8 mouse cellular contexts compared by ENCODE assay signal in genomic region chr6:56798152-56798465, GRCm38 (mm10). TPM values are rescaled to one million over a fixed set of nuclear protein-coding genes. Genes with fewer than 3 reads are reported as not detected.
A peak's percentile ranks its signal among the peaks of the same experiment; 100 is the strongest.
DNase-seq lines count a peak whose midpoint lies in the region; ATAC-seq and TF ChIP-seq lines count a peak whose summit lies in the region.

No protein-coding gene starts in this region.

- intact Hi-C loops in left cerebral cortex, postnatal 10 days (cut with DNase I): no loop called here

- peaks cover 8% of the 10 kb centered on the region for H3K4me1 ChIP-seq in liver, adult 2 months (ENCODE audit: control insufficient read depth, insufficient read depth, low read length)
- peaks cover 19% of the 10 kb centered on the region; the same call in 1 of the 2 replicates for H3K4me1 ChIP-seq in brown adipose tissue, adult 24 weeks (ENCODE audit: control insufficient read depth, insufficient read depth, insufficient read length, low read length)
- peaks cover 9% of the 10 kb centered on the region; the same call in 1 of the 2 replicates for H3K4me1 ChIP-seq in hindbrain, postnatal 0 days (ENCODE audit: insufficient read depth, low read length)
- peaks cover 6% of the 10 kb centered on the region for H3K4me1 ChIP-seq in midbrain, postnatal 0 days (ENCODE audit: insufficient read depth, low read length)

- DNase-seq in liver, adult 2 months (ENCODE audit: extremely low read depth, low read depth, low spot score): peak; percentile 47
- no peak for DNase-seq in liver
- DNase-seq in hindbrain, postnatal 0 days (ENCODE audit: low spot score): peak; percentile 18
- no peak for DNase-seq in midbrain, postnatal 0 days (ENCODE audit: low spot score)
- DNase-seq in spleen, postnatal 4 days (ENCODE audit: low spot score in 2 of 2): no peak
- no peak for DNase-seq in cerebellum, postnatal 25 days
- no peak for DNase-seq in left cerebral cortex, postnatal 10 days (ENCODE audit: extremely low spot score in 1 of 2, low spot score in 2 of 2)

- TF ChIP-seq CTCF in liver, adult 2 months (IDR thresholded peaks at IDR 0.05; ENCODE audit: low read depth, low read length): no peak
- TF ChIP-seq CTCF in hindbrain, postnatal 0 days (IDR thresholded peaks at IDR 0.05; ENCODE audit: low read depth): no peak
- TF ChIP-seq CTCF in midbrain, postnatal 0 days (IDR thresholded peaks at IDR 0.05): no peak

- H3K9me3 ChIP-seq in hindbrain, postnatal 0 days (ENCODE audit: low read length): no peaks in the 10 kb centered on the region
- no peaks in the 10 kb centered on the region for H3K9me3 ChIP-seq in midbrain, postnatal 0 days (ENCODE audit: low read length)

- no peak for TF ChIP-seq POLR2A in liver, adult 2 months (IDR thresholded peaks at IDR 0.05; ENCODE audit: extremely low read depth, insufficient read depth, low read length)

- H3K27me3 ChIP-seq in liver, adult 2 months (ENCODE audit: control insufficient read depth, insufficient read depth, low read length): no peaks in the 10 kb centered on the region
- no peaks in the 10 kb centered on the region for H3K27me3 ChIP-seq in hindbrain, postnatal 0 days (ENCODE audit: insufficient read depth, low read length)
- H3K27me3 ChIP-seq in midbrain, postnatal 0 days (ENCODE audit: insufficient read depth, low read length): no peaks in the 10 kb centered on the region

- peak overlapping the region; percentile 90 for H3K9ac ChIP-seq in liver, adult 2 months (ENCODE audit: low read depth, low read length)
- peak overlapping the region; percentile 94 for H3K9ac ChIP-seq in hindbrain, postnatal 0 days (replicated peaks; ENCODE audit: low read length)
- peak overlapping the region; percentile 97 for H3K9ac ChIP-seq in midbrain, postnatal 0 days (replicated peaks; ENCODE audit: low read length, poor library complexity, severe bottlenecking)

- no peaks in the 10 kb centered on the region for H3K36me3 ChIP-seq in liver, adult 2 months (ENCODE audit: control insufficient read depth, insufficient read depth, low read length)
- no peaks in the 10 kb centered on the region for H3K36me3 ChIP-seq in hindbrain, postnatal 0 days (ENCODE audit: insufficient read depth, low read length)
- H3K36me3 ChIP-seq in midbrain, postnatal 0 days (ENCODE audit: insufficient read depth, low read length): no peaks in the 10 kb centered on the region

- H3K27ac ChIP-seq in liver, adult 2 months (replicated peaks; ENCODE audit: insufficient read depth, low read depth, low read length): peak overlapping the region; percentile 93
- H3K27ac ChIP-seq in brown adipose tissue, adult 24 weeks (replicated peaks; ENCODE audit: low read depth, low read length): peak overlapping the region; percentile 92
- H3K27ac ChIP-seq in hindbrain, postnatal 0 days: peak overlapping the region; percentile 100
- H3K27ac ChIP-seq in midbrain, postnatal 0 days (ENCODE audit: low read depth, low read length): peak overlapping the region; percentile 100

- H3K4me2 ChIP-seq in hindbrain, postnatal 0 days (ENCODE audit: low read depth, low read length): peak overlapping the region; percentile 89
- peak overlapping the region; percentile 86 for H3K4me2 ChIP-seq in midbrain, postnatal 0 days (ENCODE audit: low read depth, low read length, poor library complexity, severe bottlenecking)

- 2% methylated on average over 8 of the region's 8 CpGs for WGBS in liver, adult 2 months
- WGBS in hindbrain, postnatal 0 days: 16% methylated on average over 8 of the region's 8 CpGs
- 17% methylated on average over 8 of the region's 8 CpGs for WGBS in midbrain, postnatal 0 days

- H3K4me3 ChIP-seq in liver, adult 2 months (ENCODE audit: insufficient read depth, low read depth, low read length): peak overlapping the region; percentile 93
- peak overlapping the region; percentile 96 for H3K4me3 ChIP-seq in brown adipose tissue, adult 24 weeks (ENCODE audit: insufficient read depth, low read depth, low read length)
- H3K4me3 ChIP-seq in hindbrain, postnatal 0 days (ENCODE audit: low read length): peak overlapping the region; percentile 89
- H3K4me3 ChIP-seq in midbrain, postnatal 0 days (ENCODE audit: low read depth, low read length): peak overlapping the region; percentile 92

- no peak for ATAC-seq in hindbrain, postnatal 0 days
- ATAC-seq in midbrain, postnatal 0 days (ENCODE audit: low FRiP score): no peak

- H3K79me2 ChIP-seq in liver, adult 2 months (ENCODE audit: control insufficient read depth, insufficient read depth, low read length): peaks cover 20% of the 10 kb centered on the region; the same call in 1 of the 2 replicates

RNA-seq across cellular contexts. Expression of gene Kbtbd2, which starts 0.5 kb away (rescaled TPM):
- 16.1 and 20.8 TPM in 2 replicates for total RNA-seq in liver, adult 2 months (2014; rRNA removed)
- polyA plus RNA-seq in liver, adult 2 months (2012; rRNA removed): 4.4 and 5.0 TPM in 2 replicates
- 15.4 and 16.1 TPM in 2 replicates for polyA plus RNA-seq in brown adipose tissue, adult 24 weeks (2012; ENCODE audit: insufficient read depth, insufficient read length, missing spikeins)
- total RNA-seq in hindbrain, postnatal 0 days (2014; rRNA removed): 36.0 and 46.2 TPM in 2 replicates
- polyA plus RNA-seq in hindbrain, postnatal 0 days (2015; fragmentation: Nextera tagmentation; extraction: Ambion mirVana): 18.2 and 19.7 TPM in 2 replicates
- 36.9 and 50.1 TPM in 2 replicates for total RNA-seq in midbrain, postnatal 0 days (2014; rRNA removed)
- polyA plus RNA-seq in midbrain, postnatal 0 days (2015; fragmentation: Nextera tagmentation; extraction: Ambion mirVana): 15.9 and 18.4 TPM in 2 replicates
- 10 to 100 TPM; 42.2 to 44.8 TPM for total RNA-seq in left cerebral cortex, postnatal 10 days (2021)

RNA-seq across cellular contexts. Expression of gene Fkbp9, which starts 33.8 kb away (rescaled TPM):
- total RNA-seq in liver, adult 2 months (2014; rRNA removed): 32.2 and 35.7 TPM in 2 replicates
- 12.4 and 12.6 TPM in 2 replicates for polyA plus RNA-seq in liver, adult 2 months (2012; rRNA removed)
- 44.6 and 50.2 TPM in 2 replicates for polyA plus RNA-seq in brown adipose tissue, adult 24 weeks (2012; ENCODE audit: insufficient read depth, insufficient read length, missing spikeins)
- total RNA-seq in hindbrain, postnatal 0 days (2014; rRNA removed): 47.4 and 54.8 TPM in 2 replicates
- polyA plus RNA-seq in hindbrain, postnatal 0 days (2015; fragmentation: Nextera tagmentation; extraction: Ambion mirVana): 44.7 and 45.9 TPM in 2 replicates
- 44.8 and 46.5 TPM in 2 replicates for total RNA-seq in midbrain, postnatal 0 days (2014; rRNA removed)
- polyA plus RNA-seq in midbrain, postnatal 0 days (2015; fragmentation: Nextera tagmentation; extraction: Ambion mirVana): 31.9 and 36.7 TPM in 2 replicates
- total RNA-seq in left cerebral cortex, postnatal 10 days (2021): 10 to 100 TPM; 29.5 to 30.6 TPM

Comparison
In these comparisons a context has a peak if more than half of its experiments do, and no peak if none do; other contexts are left out.
1. DNase-seq: peak in liver, adult 2 months (single experiment) and hindbrain, postnatal 0 days (single experiment); none in liver (single experiment), midbrain, postnatal 0 days (single experiment), spleen, postnatal 4 days (0 of 2), cerebellum, postnatal 25 days (0 of 2) and left cerebral cortex, postnatal 10 days (0 of 2).
2. Peak in every context shown above with its lines, with median percentiles within 50 percentile points of each other: H3K27ac ChIP-seq, H3K4me3 ChIP-seq and H3K9ac ChIP-seq.